Mouse (Mus musculus): ENCODE measurements at regions not wholly inside any gene's neighbourhood (a gene's known extent, or its start where the extent isn't known, plus 50 kb on each side); places are given as distances from the start of the nearest gene placed in this dataset.

DNA sequence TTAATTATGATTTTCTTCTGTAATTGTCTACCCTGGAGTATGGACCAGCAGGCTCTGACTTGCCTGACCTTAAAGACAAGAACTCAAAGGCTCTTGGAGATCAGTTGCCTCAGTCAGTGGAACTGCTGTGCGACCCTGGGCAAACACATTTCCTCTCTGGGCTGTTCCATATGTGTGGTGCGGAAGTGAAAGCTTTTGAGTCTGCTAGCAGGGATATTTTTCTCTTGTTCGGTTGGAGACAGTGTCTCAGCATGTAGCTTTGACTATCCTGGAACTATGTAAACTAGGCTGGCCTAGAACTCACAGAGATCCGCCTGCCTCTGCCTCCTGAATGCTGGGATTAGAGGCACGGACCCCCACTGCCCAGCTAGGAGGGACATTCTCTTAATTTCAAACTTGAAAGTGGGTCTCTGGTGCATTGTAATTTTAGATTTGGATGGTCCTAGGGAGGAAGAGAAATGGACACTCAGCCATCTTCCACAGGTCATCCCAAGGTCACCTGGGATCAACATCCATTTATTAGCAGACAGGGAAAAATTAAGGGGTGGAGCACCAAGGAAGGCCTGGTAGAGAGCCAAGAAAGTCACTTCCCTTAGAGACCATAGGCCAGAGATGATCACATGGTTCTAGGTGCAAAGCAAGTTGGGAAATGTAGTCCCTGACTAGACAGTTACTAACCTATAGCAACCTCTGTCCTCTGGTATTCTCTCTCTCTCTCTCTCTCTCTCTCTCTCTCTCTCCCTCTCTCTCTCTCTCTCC is 110.2 kb upstream of the Tmem189 start:
- Histone ChIP-seq H3K27me3 (replicated peaks; ENCODE audit: control insufficient read depth, insufficient read depth, low read length) (no peaks in the 10 kb centered on the region; the same call in 1 of the 2 replicates), H3K4me1 (replicated peaks; ENCODE audit: control insufficient read depth, insufficient read depth, low read length) (peaks cover 23% of the 10 kb centered on the region), H3K27ac (ENCODE audit: low read depth, low read length) (0 out of 2 replicates have a peak overlapping the region, but pooled peaks have one; percentile 21), H3K9ac (ENCODE audit: low read depth, low read length) (no peak overlapping the region), H3K4me2 (no peak overlapping the region), H3K36me3 (ENCODE audit: control insufficient read depth, insufficient read depth, low read length) (no peaks in the 10 kb centered on the region), H3K4me3 (ENCODE audit: low read depth, low read length) (no peak overlapping the region), H3K9me3 (ENCODE audit: control insufficient read depth, low read length) (no peaks in the 10 kb centered on the region)
- WGBS: 80% methylated on average over 5 of the region's 5 CpGs
- ATAC-seq (replicated peaks; ENCODE audit: low FRiP score): peak; percentile 74; the same call in 1 of the 2 replicates
- no peak for DNase-seq (ENCODE audit: low spot score)

- H3K27me3 ChIP-seq (replicated peaks; ENCODE audit: control insufficient read depth, insufficient read depth, low read length): no peaks in the 10 kb centered on the region; the same call in 1 of the 2 replicates
Observed at GRCm38 (mm10) chr2:167798969-167799513, 109.4 kb upstream of the Tmem189 start.

DNA sequence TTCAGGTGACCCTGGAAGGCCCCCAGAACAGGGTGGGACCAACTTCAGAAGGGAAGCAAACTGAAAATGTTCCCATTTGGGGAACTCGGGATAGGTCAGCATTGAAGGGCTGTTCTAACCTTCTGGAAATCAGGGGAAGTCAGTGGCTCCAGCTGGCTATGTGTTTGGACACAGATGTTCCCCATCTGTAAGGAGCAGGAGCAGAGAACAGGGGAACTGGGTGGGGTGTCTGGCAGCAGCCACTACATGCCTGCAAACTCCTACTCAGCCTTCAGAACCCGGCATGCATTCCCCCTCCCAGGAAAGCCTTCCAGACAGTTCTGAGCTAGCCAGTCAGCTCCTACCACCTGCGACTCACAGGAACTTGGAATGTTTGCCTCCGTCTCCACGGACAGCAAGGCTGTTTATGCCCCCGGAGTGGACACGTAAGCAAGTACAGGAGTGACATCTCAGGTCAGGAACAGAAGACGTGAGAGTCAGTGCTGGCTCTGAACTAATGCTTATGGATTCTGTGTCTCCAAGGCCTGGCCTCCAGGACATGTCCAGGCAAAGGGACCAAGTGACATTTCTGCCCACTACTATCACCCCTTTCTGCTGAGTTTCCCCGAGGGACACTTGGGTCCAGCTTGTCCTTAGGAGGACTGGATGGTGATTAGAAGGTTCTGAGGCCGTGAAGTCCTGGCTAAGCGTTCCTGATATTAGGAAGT is 108.6 kb upstream of the Tmem189 start:
- ATAC-seq (replicated peaks; ENCODE audit: low FRiP score) (no peak), DNase-seq (ENCODE audit: low spot score) (no peak)
- Histone ChIP-seq H3K4me3 (ENCODE audit: low read depth, low read length) (no peak overlapping the region), H3K4me1 (replicated peaks; ENCODE audit: control insufficient read depth, insufficient read depth, low read length) (peaks cover 23% of the 10 kb centered on the region), H3K36me3 (ENCODE audit: control insufficient read depth, insufficient read depth, low read length) (no peaks in the 10 kb centered on the region), H3K9me3 (ENCODE audit: control insufficient read depth, low read length) (no peaks in the 10 kb centered on the region), H3K9ac (ENCODE audit: low read depth, low read length) (no peak overlapping the region), H3K27ac (ENCODE audit: low read depth, low read length) (0 out of 2 replicates have a peak overlapping the region, but pooled peaks have one; percentile 15), H3K4me2 (no peak overlapping the region), H3K27me3 (replicated peaks; ENCODE audit: control insufficient read depth, insufficient read depth, low read length) (no peaks in the 10 kb centered on the region)
- WGBS: 85% methylated on average over 11 of the region's 11 CpGs

More at GRCm38 (mm10) chr2:167798969-167799513, 109.4 kb upstream of the Tmem189 start:
- Histone ChIP-seq H3K4me2 (no peak overlapping the region), H3K4me3 (ENCODE audit: low read depth, low read length) (no peak overlapping the region), H3K27ac (ENCODE audit: low read depth, low read length) (no peak overlapping the region), H3K9me3 (ENCODE audit: control insufficient read depth, low read length) (no peaks in the 10 kb centered on the region), H3K36me3 (ENCODE audit: control insufficient read depth, insufficient read depth, low read length) (no peaks in the 10 kb centered on the region), H3K4me1 (replicated peaks; ENCODE audit: control insufficient read depth, insufficient read depth, low read length) (peaks cover 23% of the 10 kb centered on the region), H3K9ac (ENCODE audit: low read depth, low read length) (no peak overlapping the region)
- peak; percentile 48 for ATAC-seq (replicated peaks; ENCODE audit: low FRiP score)
- 82% methylated on average over 9 of the region's 9 CpGs for WGBS
- DNase-seq (ENCODE audit: low spot score): no peak

- Histone ChIP-seq H3K4me2 (no peak overlapping the region), H3K9ac (ENCODE audit: low read depth, low read length) (no peak overlapping the region), H3K9me3 (ENCODE audit: control insufficient read depth, low read length) (no peaks in the 10 kb centered on the region), H3K4me1 (replicated peaks; ENCODE audit: control insufficient read depth, insufficient read depth, low read length) (peaks cover 11% of the 10 kb centered on the region), H3K27me3 (replicated peaks; ENCODE audit: control insufficient read depth, insufficient read depth, low read length) (no peaks in the 10 kb centered on the region), H3K4me3 (ENCODE audit: low read depth, low read length) (no peak overlapping the region), H3K27ac (ENCODE audit: low read depth, low read length) (no peak overlapping the region), H3K36me3 (ENCODE audit: control insufficient read depth, insufficient read depth, low read length) (no peaks in the 10 kb centered on the region)
- ATAC-seq (replicated peaks; ENCODE audit: low FRiP score) (no peak), DNase-seq (ENCODE audit: low spot score) (no peak)
- WGBS: 80% methylated on average over 7 of the region's 7 CpGs
Observed at GRCm38 (mm10) chr2:167795491-167795890, 105.9 kb upstream of the Tmem189 start.

- H3K9ac ChIP-seq (ENCODE audit: low read depth, low read length): no peak overlapping the region
- ATAC-seq (replicated peaks; ENCODE audit: low FRiP score) (no peak), DNase-seq (ENCODE audit: low spot score) (no peak)
- no peak overlapping the region for H3K4me2 ChIP-seq
- H3K36me3 ChIP-seq (ENCODE audit: control insufficient read depth, insufficient read depth, low read length): no peaks in the 10 kb centered on the region
- 79% methylated on average over 2 of the region's 2 CpGs for WGBS
- H3K4me3 ChIP-seq (ENCODE audit: low read depth, low read length): no peak overlapping the region
- H3K27me3 ChIP-seq (replicated peaks; ENCODE audit: control insufficient read depth, insufficient read depth, low read length): no peaks in the 10 kb centered on the region
- H3K27ac ChIP-seq (ENCODE audit: low read depth, low read length): no peak overlapping the region
- no peaks in the 10 kb centered on the region for H3K9me3 ChIP-seq (ENCODE audit: control insufficient read depth, low read length)
- peaks cover 5% of the 10 kb centered on the region for H3K4me1 ChIP-seq (replicated peaks; ENCODE audit: control insufficient read depth, insufficient read depth, low read length)
Observed at GRCm38 (mm10) chr2:167793916-167794315, 104.3 kb upstream of the Tmem189 start.

DNA sequence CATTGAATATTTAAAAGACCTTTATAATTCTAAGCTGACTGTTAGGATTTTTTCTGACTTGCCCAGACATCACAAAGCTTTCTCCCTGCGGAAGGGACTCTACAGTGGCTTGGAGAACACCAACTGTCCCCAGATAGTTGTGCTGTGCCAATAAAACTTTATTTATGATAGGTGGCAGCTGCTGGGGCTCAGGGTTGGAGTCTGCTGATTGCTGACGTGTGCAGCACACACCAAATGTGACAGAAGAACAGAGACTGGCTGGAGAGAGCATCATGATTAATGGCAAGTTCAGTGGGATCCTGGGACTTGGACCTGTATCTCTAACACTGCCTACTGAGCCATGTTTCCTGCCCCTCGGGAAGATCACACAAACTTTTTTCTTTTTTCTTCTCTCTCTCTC is 103.1 kb upstream of the Tmem189 start:
- no peak for ATAC-seq (replicated peaks; ENCODE audit: low FRiP score)
- 54% methylated on average over 3 of the region's 3 CpGs for WGBS
- Histone ChIP-seq H3K36me3 (ENCODE audit: control insufficient read depth, insufficient read depth, low read length) (no peaks in the 10 kb centered on the region), H3K4me3 (ENCODE audit: low read depth, low read length) (no peak overlapping the region), H3K9ac (ENCODE audit: low read depth, low read length) (no peak overlapping the region), H3K9me3 (ENCODE audit: control insufficient read depth, low read length) (no peaks in the 10 kb centered on the region), H3K4me1 (replicated peaks; ENCODE audit: control insufficient read depth, insufficient read depth, low read length) (no peaks in the 10 kb centered on the region), H3K4me2 (no peak overlapping the region), H3K27me3 (replicated peaks; ENCODE audit: control insufficient read depth, insufficient read depth, low read length) (no peaks in the 10 kb centered on the region), H3K27ac (ENCODE audit: low read depth, low read length) (no peak overlapping the region)
- DNase-seq (ENCODE audit: low spot score): no peak

- Histone ChIP-seq H3K36me3 (ENCODE audit: control insufficient read depth, insufficient read depth, low read length) (no peaks in the 10 kb centered on the region), H3K9me3 (ENCODE audit: control insufficient read depth, low read length) (no peaks in the 10 kb centered on the region), H3K9ac (ENCODE audit: low read depth, low read length) (no peak overlapping the region), H3K27me3 (replicated peaks; ENCODE audit: control insufficient read depth, insufficient read depth, low read length) (no peaks in the 10 kb centered on the region), H3K4me2 (no peak overlapping the region), H3K4me1 (replicated peaks; ENCODE audit: control insufficient read depth, insufficient read depth, low read length) (no peaks in the 10 kb centered on the region; the same call in 1 of the 2 replicates), H3K4me3 (ENCODE audit: low read depth, low read length) (no peak overlapping the region), H3K27ac (ENCODE audit: low read depth, low read length) (no peak overlapping the region)
- ATAC-seq (replicated peaks; ENCODE audit: low FRiP score) (no peak), DNase-seq (ENCODE audit: low spot score) (no peak)
- WGBS: 51% methylated on average over 3 of the region's 3 CpGs
Observed at GRCm38 (mm10) chr2:167792330-167792729, 102.7 kb upstream of the Tmem189 start.

- Histone ChIP-seq H3K9me3 (ENCODE audit: control insufficient read depth, low read length) (no peaks in the 10 kb centered on the region), H3K27me3 (replicated peaks; ENCODE audit: control insufficient read depth, insufficient read depth, low read length) (no peaks in the 10 kb centered on the region), H3K36me3 (ENCODE audit: control insufficient read depth, insufficient read depth, low read length) (no peaks in the 10 kb centered on the region), H3K4me1 (replicated peaks; ENCODE audit: control insufficient read depth, insufficient read depth, low read length) (no peaks in the 10 kb centered on the region; the same call in 1 of the 2 replicates), H3K27ac (ENCODE audit: low read depth, low read length) (peak overlapping the region; percentile 15; the same call in 1 of the 2 replicates), H3K4me3 (ENCODE audit: low read depth, low read length) (no peak overlapping the region), H3K9ac (ENCODE audit: low read depth, low read length) (0 out of 2 replicates have a peak overlapping the region, but pooled peaks have one; percentile 7), H3K4me2 (no peak overlapping the region)
- ATAC-seq (replicated peaks; ENCODE audit: low FRiP score) (no peak), DNase-seq (ENCODE audit: low spot score) (no peak)
- 75% methylated on average over 11 of the region's 11 CpGs for WGBS
Observed at GRCm38 (mm10) chr2:167789471-167789923, 99.9 kb upstream of the Tmem189 start.
